Mouse (Mus musculus): ENCODE measurements around the gene Spata46. TPM values are rescaled to one million over a fixed set of nuclear protein-coding genes. Genes with fewer than 3 reads are reported as not detected.
A peak's percentile ranks its signal among the peaks of the same experiment; 100 is the strongest.

Gene Spata46
- total and polyA plus RNA-seq, 2 experiments from 2014 or later = not detected

- Histone ChIP-seq H3K9ac (no peak overlapping the region), H3K27me3 (ENCODE audit: insufficient read depth, low read length) (no peaks in the 10 kb centered on the region), H3K36me3 (ENCODE audit: insufficient read depth) (no peaks in the 10 kb centered on the region; the same call in 1 of the 2 replicates), H3K27ac (ENCODE audit: low read depth, low read length) (no peak overlapping the region), H3K4me2 (ENCODE audit: low read depth) (no peak overlapping the region), H3K4me1 (ENCODE audit: insufficient read depth) (no peaks in the 10 kb centered on the region), H3K9me3 (ENCODE audit: low read length) (no peaks in the 10 kb centered on the region), H3K4me3 (ENCODE audit: low read depth, low read length) (no peak overlapping the region)
- TF ChIP-seq CTCF (IDR thresholded peaks at IDR 0.05; ENCODE audit: low read depth) = peak; percentile 40
- DNase-seq = no peak
- no peak for ATAC-seq
- WGBS = 67% methylated on average over 4 of the region's 4 CpGs
These were observed 24.2 kb downstream of the Spata46 start for GRCm38 (mm10) chr1:170332775-170333174.

GRCm38 (mm10) chr1:170339943-170340342 is 31.3 kb downstream of the Spata46 start:
- no peak for ATAC-seq
- WGBS = 90% methylated on average over 3 of the region's 3 CpGs
- no peak overlapping the region for H3K4me2 ChIP-seq (ENCODE audit: low read depth)
- H3K36me3 ChIP-seq (ENCODE audit: insufficient read depth) = 0 out of 2 replicates have a peak, but pooled peaks cover 3% of the 10 kb centered on the region
- H3K9ac ChIP-seq = no peak overlapping the region
- H3K27ac ChIP-seq (ENCODE audit: low read depth, low read length) = no peak overlapping the region
- no peak for TF ChIP-seq CTCF (IDR thresholded peaks at IDR 0.05; ENCODE audit: low read depth)
- no peaks in the 10 kb centered on the region for H3K27me3 ChIP-seq (ENCODE audit: insufficient read depth, low read length)
- DNase-seq = no peak
- no peak overlapping the region for H3K4me3 ChIP-seq (ENCODE audit: low read depth, low read length)
- H3K9me3 ChIP-seq (ENCODE audit: low read length) = no peaks in the 10 kb centered on the region
- no peaks in the 10 kb centered on the region for H3K4me1 ChIP-seq (ENCODE audit: insufficient read depth)

GRCm38 (mm10) chr1:170343081-170343480 is 34.5 kb downstream of the Spata46 start:
- no peaks in the 10 kb centered on the region for H3K4me1 ChIP-seq (ENCODE audit: insufficient read depth)
- no peaks in the 10 kb centered on the region for H3K9me3 ChIP-seq (ENCODE audit: low read length)
- WGBS = 46% methylated on average over 8 of the region's 8 CpGs
- ATAC-seq (no peak), DNase-seq (no peak)
- H3K4me2 ChIP-seq (ENCODE audit: low read depth) = no peak overlapping the region
- H3K27me3 ChIP-seq (ENCODE audit: insufficient read depth, low read length) = no peaks in the 10 kb centered on the region
- no peak overlapping the region for H3K4me3 ChIP-seq (ENCODE audit: low read depth, low read length)
- H3K9ac ChIP-seq = no peak overlapping the region
- TF ChIP-seq CTCF (IDR thresholded peaks at IDR 0.05; ENCODE audit: low read depth) = no peak
- H3K36me3 ChIP-seq (ENCODE audit: insufficient read depth) = 0 out of 2 replicates have a peak, but pooled peaks cover under 1% of the 10 kb centered on the region
- H3K27ac ChIP-seq (ENCODE audit: low read depth, low read length) = no peak overlapping the region

GRCm38 (mm10) chr1:170343906-170344305 is 35.3 kb downstream of the Spata46 start:
- DNase-seq = no peak
- H3K27ac ChIP-seq (ENCODE audit: low read depth, low read length) = no peak overlapping the region
- no peak for ATAC-seq
- no peaks in the 10 kb centered on the region for H3K9me3 ChIP-seq (ENCODE audit: low read length)
- H3K36me3 ChIP-seq (ENCODE audit: insufficient read depth) = no peaks in the 10 kb centered on the region
- no peak overlapping the region for H3K9ac ChIP-seq
- H3K27me3 ChIP-seq (ENCODE audit: insufficient read depth, low read length) = no peaks in the 10 kb centered on the region
- H3K4me1 ChIP-seq (ENCODE audit: insufficient read depth) = no peaks in the 10 kb centered on the region
- no peak overlapping the region for H3K4me2 ChIP-seq (ENCODE audit: low read depth)
- H3K4me3 ChIP-seq (ENCODE audit: low read depth, low read length) = no peak overlapping the region
- no peak for TF ChIP-seq CTCF (IDR thresholded peaks at IDR 0.05; ENCODE audit: low read depth)
- WGBS = 94% methylated on average over 4 of the region's 4 CpGs

GRCm38 (mm10) chr1:170346266-170346665 is 37.7 kb downstream of the Spata46 start:
- TF ChIP-seq CTCF (IDR thresholded peaks at IDR 0.05; ENCODE audit: low read depth) = no peak
- no peaks in the 10 kb centered on the region for H3K36me3 ChIP-seq (ENCODE audit: insufficient read depth)
- H3K4me3 ChIP-seq (ENCODE audit: low read depth, low read length) = no peak overlapping the region
- no peak overlapping the region for H3K4me2 ChIP-seq (ENCODE audit: low read depth)
- no peak for DNase-seq
- ATAC-seq = no peak
- no peak overlapping the region for H3K27ac ChIP-seq (ENCODE audit: low read depth, low read length)
- no peaks in the 10 kb centered on the region for H3K9me3 ChIP-seq (ENCODE audit: low read length)
- H3K9ac ChIP-seq = no peak overlapping the region
- no peaks in the 10 kb centered on the region for H3K4me1 ChIP-seq (ENCODE audit: insufficient read depth)
- no peaks in the 10 kb centered on the region for H3K27me3 ChIP-seq (ENCODE audit: insufficient read depth, low read length)
- 65% methylated on average over 3 of the region's 3 CpGs for WGBS

GRCm38 (mm10) chr1:170351080-170351479 is 42.5 kb downstream of the Spata46 start:
- Histone ChIP-seq H3K4me3 (ENCODE audit: low read depth, low read length) (no peak overlapping the region), H3K36me3 (ENCODE audit: insufficient read depth) (no peaks in the 10 kb centered on the region), H3K9me3 (ENCODE audit: low read length) (no peaks in the 10 kb centered on the region), H3K27ac (ENCODE audit: low read depth, low read length) (no peak overlapping the region), H3K4me1 (ENCODE audit: insufficient read depth) (no peaks in the 10 kb centered on the region), H3K4me2 (ENCODE audit: low read depth) (no peak overlapping the region), H3K27me3 (ENCODE audit: insufficient read depth, low read length) (no peaks in the 10 kb centered on the region), H3K9ac (no peak overlapping the region)
- ATAC-seq (no peak), DNase-seq (no peak)
- TF ChIP-seq CTCF (IDR thresholded peaks at IDR 0.05; ENCODE audit: low read depth) = no peak

- Histone ChIP-seq H3K4me2 (ENCODE audit: low read depth) (no peak overlapping the region), H3K27ac (ENCODE audit: low read depth, low read length) (no peak overlapping the region), H3K4me1 (ENCODE audit: insufficient read depth) (no peaks in the 10 kb centered on the region), H3K36me3 (ENCODE audit: insufficient read depth) (no peaks in the 10 kb centered on the region), H3K27me3 (ENCODE audit: insufficient read depth, low read length) (no peaks in the 10 kb centered on the region), H3K9ac (no peak overlapping the region), H3K4me3 (ENCODE audit: low read depth, low read length) (no peak overlapping the region), H3K9me3 (ENCODE audit: low read length) (no peaks in the 10 kb centered on the region)
- 76% methylated on average over 3 of the region's 3 CpGs for whole genome bisulfite sequencing
- ATAC-seq = no peak
- no peak for TF ChIP-seq CTCF (IDR thresholded peaks at IDR 0.05; ENCODE audit: low read depth)
- no peak for DNase-seq
These were observed 44.7 kb downstream of the Spata46 start for GRCm38 (mm10) chr1:170353335-170353734.

All from forebrain, postnatal 0 days (tissue).